ENCODE assay signal across 8 mouse cellular contexts in genomic region chr10:117033785-117034184, GRCm38 (mm10). TPM values are rescaled to one million over a fixed set of nuclear protein-coding genes. Genes with fewer than 3 reads are reported as not detected.
DNase-seq lines count a peak whose midpoint lies in the region; ATAC-seq and TF ChIP-seq lines count a peak whose summit lies in the region.

No protein-coding gene starts in this region.

- H3K4me2 ChIP-seq in kidney, embryonic 15.5 days: no peak overlapping the region; the same call in 1 of the 2 replicates

- 24% methylated on average over 8 of the region's 8 CpGs for WGBS in kidney, embryonic 15.5 days
- WGBS in liver, adult 2 months: 28% methylated on average over 8 of the region's 8 CpGs
- WGBS in olfactory bulb, adult 2 months: 23% methylated on average over 8 of the region's 8 CpGs

- intact Hi-C loops in gastrocnemius, postnatal 36 days (cut with DNase I): loop anchor here (5.0 kb wide), 1 partner anchor 51 kb away; no protein-coding TSS in a partner anchor

- TF ChIP-seq CTCF in liver, adult 2 months (IDR thresholded peaks at IDR 0.05; ENCODE audit: low read depth, low read length): peak; percentile 89
- peak; percentile 60; the same call in 1 of the 2 replicates for TF ChIP-seq CTCF in olfactory bulb, adult 2 months (IDR thresholded peaks at IDR 0.05; ENCODE audit: insufficient read depth, low read depth, low read length)

- no peaks in the 10 kb centered on the region for H3K79me2 ChIP-seq in liver, adult 2 months (ENCODE audit: control insufficient read depth, insufficient read depth, low read length)

- H3K4me3 ChIP-seq in kidney, embryonic 15.5 days (replicated peaks): no peak overlapping the region
- no peak overlapping the region for H3K4me3 ChIP-seq in liver, adult 2 months (ENCODE audit: insufficient read depth, low read depth, low read length)
- H3K4me3 ChIP-seq in olfactory bulb, adult 2 months (ENCODE audit: insufficient read depth, low read depth, low read length): no peak overlapping the region

- ATAC-seq in kidney, embryonic 15.5 days (replicated peaks; ENCODE audit: low FRiP score): 0 out of 2 replicates have a peak, but pooled peaks have one; percentile 56

- DNase-seq in A20 (ENCODE audit: low read depth, low spot score) (peak; percentile 86), WW6 (ENCODE audit: low read depth, low spot score) (peak; percentile 43)
- DNase-seq in cerebellum, postnatal 25 days: peak; percentile 71 to 87
- DNase-seq in gastrocnemius, postnatal 36 days: peak; percentile 64 to 78
- peak; percentile 38 for DNase-seq in liver, adult 2 months (ENCODE audit: extremely low read depth, low read depth, low spot score)
- peak; percentile 25 to 28 for DNase-seq in thymus, adult 18-20 months

- H3K36me3 ChIP-seq in kidney, embryonic 15.5 days: no peaks in the 10 kb centered on the region
- no peaks in the 10 kb centered on the region for H3K36me3 ChIP-seq in liver, adult 2 months (ENCODE audit: control insufficient read depth, insufficient read depth, low read length)

- no peak overlapping the region for H3K27ac ChIP-seq in kidney, embryonic 15.5 days
- no peak overlapping the region for H3K27ac ChIP-seq in liver, adult 2 months (replicated peaks; ENCODE audit: insufficient read depth, low read depth, low read length)
- H3K27ac ChIP-seq in olfactory bulb, adult 2 months (ENCODE audit: insufficient read depth, low read depth, low read length): no peak overlapping the region

- no peak overlapping the region for H3K9ac ChIP-seq in kidney, embryonic 15.5 days
- no peak overlapping the region for H3K9ac ChIP-seq in liver, adult 2 months (ENCODE audit: low read depth, low read length)

- H3K4me1 ChIP-seq in kidney, embryonic 15.5 days: no peaks in the 10 kb centered on the region
- H3K4me1 ChIP-seq in liver, adult 2 months (ENCODE audit: control insufficient read depth, insufficient read depth, low read length): no peaks in the 10 kb centered on the region
- peaks cover 2% of the 10 kb centered on the region; the same call in 1 of the 2 replicates for H3K4me1 ChIP-seq in olfactory bulb, adult 2 months (ENCODE audit: control insufficient read depth, insufficient read depth, low read length)

- peaks cover 8% of the 10 kb centered on the region; the same call in 1 of the 2 replicates for H3K27me3 ChIP-seq in kidney, embryonic 15.5 days
- no peaks in the 10 kb centered on the region for H3K27me3 ChIP-seq in liver, adult 2 months (ENCODE audit: control insufficient read depth, insufficient read depth, low read length)

- no peaks in the 10 kb centered on the region for H3K9me3 ChIP-seq in kidney, embryonic 15.5 days (replicated peaks)

- no peak for TF ChIP-seq POLR2A in liver, adult 2 months (IDR thresholded peaks at IDR 0.05; ENCODE audit: extremely low read depth, insufficient read depth, low read length)
- TF ChIP-seq POLR2A in olfactory bulb, adult 2 months (IDR thresholded peaks at IDR 0.05; ENCODE audit: insufficient read depth, low read depth, low read length): no peak

RNA-seq across cellular contexts. Expression of gene Lrrc10, which starts 11.4 kb away (rescaled TPM):
- under 1 TPM in 1 of 2 experiments, not detected in 1; 0.17 TPM for total RNA-seq in gastrocnemius, postnatal 36 days (2021)
- not detected in 2 replicates for polyA plus RNA-seq in kidney, embryonic 15.5 days (2015; fragmentation: Nextera tagmentation; extraction: Ambion mirVana)
- total RNA-seq in liver, adult 2 months (2014; rRNA removed): not detected in 2 replicates
- polyA plus RNA-seq in liver, adult 2 months (2012; rRNA removed): not detected in 2 replicates
- not detected in 2 replicates for polyA plus RNA-seq in olfactory bulb, adult 2 months (2012; ENCODE audit: insufficient read depth, insufficient read length, low replicate concordance, missing spikeins)

RNA-seq across cellular contexts. Expression of gene Cct2, which starts 29.8 kb away (rescaled TPM):
- total RNA-seq in gastrocnemius, postnatal 36 days (2021): 100 to 1,000 TPM in 1 of 2 experiments, 10 to 100 TPM in 1; 93.1 to 119 TPM
- polyA plus RNA-seq in kidney, embryonic 15.5 days (2015; fragmentation: Nextera tagmentation; extraction: Ambion mirVana): 258 and 266 TPM in 2 replicates
- 114 and 116 TPM in 2 replicates for total RNA-seq in liver, adult 2 months (2014; rRNA removed)
- polyA plus RNA-seq in liver, adult 2 months (2012; rRNA removed): 36.6 and 40.1 TPM in 2 replicates
- polyA plus RNA-seq in olfactory bulb, adult 2 months (2012; ENCODE audit: insufficient read depth, insufficient read length, low replicate concordance, missing spikeins): not detected in 2 replicates

RNA-seq across cellular contexts. Expression of gene Best3, which starts 47.7 kb away (rescaled TPM):
- 10 to 100 TPM; 20.9 to 24.3 TPM for total RNA-seq in gastrocnemius, postnatal 36 days (2021)
- 0.30 and 0.44 TPM in 2 replicates for polyA plus RNA-seq in kidney, embryonic 15.5 days (2015; fragmentation: Nextera tagmentation; extraction: Ambion mirVana)
- total RNA-seq in liver, adult 2 months (2014; rRNA removed): not detected in 2 replicates
- not detected in 2 replicates for polyA plus RNA-seq in liver, adult 2 months (2012; rRNA removed)
- not detected in 2 replicates for polyA plus RNA-seq in olfactory bulb, adult 2 months (2012; ENCODE audit: insufficient read depth, insufficient read length, low replicate concordance, missing spikeins)

Comparison
In these comparisons a context has a peak if more than half of its experiments do, and no peak if none do; other contexts are left out.
1. DNase-seq: peak in every context shown above with its lines; median percentile 86 in A20; 79 in cerebellum, postnatal 25 days; 71 in gastrocnemius, postnatal 36 days; 43 in WW6; 38 in liver, adult 2 months; 26 in thymus, adult 18-20 months.